Mouse (Mus musculus): ENCODE results near the gene Kncn.

Kncn gene

DNA sequence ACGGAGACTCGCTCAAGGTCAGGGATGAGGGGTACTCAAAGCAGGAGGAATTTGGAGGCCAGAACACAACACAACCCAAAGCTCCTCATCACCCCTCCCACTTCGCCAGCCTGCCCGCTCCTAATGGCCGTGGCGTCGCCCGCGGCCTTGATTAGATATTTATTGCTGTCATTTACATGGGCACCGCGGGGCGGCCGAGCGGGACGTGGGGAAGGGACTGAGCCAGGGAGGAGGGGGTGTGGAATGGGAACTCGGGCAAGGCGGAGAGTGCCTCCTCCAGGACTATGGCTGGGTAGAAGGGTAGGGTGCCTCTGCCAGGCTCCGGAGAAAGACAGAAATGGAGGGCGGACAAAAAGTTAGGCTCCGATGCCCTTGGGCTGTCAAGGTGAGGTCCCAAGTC, 52.4 kb downstream of the Kncn start:
- DNase-seq (ENCODE audit: low spot score in 2 of 2) = no peak

DNA sequence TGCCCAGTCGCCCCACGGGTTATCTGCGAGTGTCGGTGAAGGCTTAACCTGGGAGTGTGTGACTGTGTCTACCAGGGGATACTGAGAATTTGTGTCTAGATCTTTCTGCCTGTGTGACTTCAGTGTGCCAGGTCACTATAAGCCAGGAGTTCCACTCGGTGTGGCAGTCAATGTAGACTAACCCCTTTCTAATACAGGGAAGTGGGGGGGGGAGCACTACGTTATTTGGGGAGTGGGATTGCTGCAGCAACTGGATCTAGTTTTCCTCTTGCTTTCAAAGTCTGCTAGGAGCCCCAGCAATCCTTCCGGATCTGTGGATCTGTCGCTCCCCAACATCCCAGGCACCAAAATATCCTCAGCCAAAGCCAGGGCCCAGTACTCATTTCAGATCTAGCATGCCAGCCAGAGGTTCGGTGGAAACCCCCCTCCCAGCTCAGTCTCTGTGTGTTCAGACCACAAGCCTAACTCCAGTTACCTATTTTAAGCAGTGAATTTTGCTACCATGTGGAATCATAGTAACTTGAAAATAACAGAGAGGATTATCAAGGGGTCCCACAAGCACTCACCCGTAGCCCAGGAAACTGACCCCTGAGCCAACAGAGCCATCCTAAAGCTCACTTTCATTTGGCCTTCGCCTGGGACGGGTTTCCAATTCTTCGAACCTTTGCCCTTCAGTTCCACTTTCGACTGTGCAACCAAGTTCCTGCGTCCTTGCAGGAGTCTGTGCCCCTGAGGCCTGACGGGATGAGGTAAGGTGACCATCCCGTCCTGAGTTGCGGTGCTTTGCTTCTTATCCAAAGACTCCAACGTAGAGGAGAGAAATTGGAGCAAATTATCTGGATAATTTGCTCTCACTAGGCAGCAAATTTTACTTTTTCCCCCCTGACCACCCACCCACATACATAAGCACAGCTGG, 53.1 kb downstream of the Kncn start:
- no peak for DNase-seq (ENCODE audit: low spot score in 2 of 2)

- no peak for DNase-seq (ENCODE audit: low spot score in 2 of 2)
Measured at GRCm38 (mm10) chr4:115938276-115939160, 54.3 kb downstream of the Kncn start.
